Comparison of ENCODE assay signal across 20 mouse cellular contexts in the genomic region with DNA sequence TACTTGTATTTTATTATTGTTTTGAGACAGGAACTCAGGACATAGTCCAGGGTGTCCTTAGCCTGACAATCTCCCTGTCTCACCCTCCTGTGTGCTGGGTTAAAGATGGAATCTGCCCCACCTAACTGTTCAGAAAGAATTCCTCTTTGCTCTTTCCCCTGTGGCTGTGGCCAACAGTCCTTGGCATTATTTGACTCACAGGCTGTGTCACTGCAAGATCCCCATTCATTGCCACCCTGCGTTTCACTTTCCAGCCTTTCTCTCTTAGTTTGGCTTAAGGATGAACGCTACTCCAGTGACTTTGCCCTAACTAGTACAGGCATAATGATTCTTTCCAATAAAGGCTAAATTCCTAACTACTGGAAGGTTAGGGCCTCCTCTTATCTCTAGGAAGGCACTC. TPM values are rescaled to one million over a fixed set of nuclear protein-coding genes. Genes with fewer than 3 reads are reported as not detected.
DNase-seq lines count a peak whose midpoint lies in the region; ATAC-seq and TF ChIP-seq lines count a peak whose summit lies in the region.
"Had no signal": no experiment of that assay in that cellular context is flagged by ENCODE, and none has a peak within 500 bp of the region (broad histone marks: within the 10 kb centered on the region; RNA-seq: fewer than 3 reads in every experiment).

No protein-coding gene starts in this region.

- no peak overlapping the region for H3K9ac ChIP-seq in hindbrain, embryonic 11.5 days (ENCODE audit: low read depth, low read length)
- H3K9ac ChIP-seq: embryonic facial prominence, embryonic 13.5 days; embryonic facial prominence, embryonic 15.5 days; forebrain, embryonic 13.5 days; forebrain, embryonic 15.5 days; forebrain, postnatal 0 days had no signal

- ATAC-seq in hindbrain, embryonic 11.5 days (ENCODE audit: low FRiP score), result no peak
- ATAC-seq: forebrain, embryonic 13.5 days; forebrain, embryonic 15.5 days; forebrain, postnatal 0 days had no signal

- WGBS in hindbrain, embryonic 11.5 days, result 91% methylated on average over 2 of the region's 2 CpGs

- H3K36me3 ChIP-seq in hindbrain, embryonic 11.5 days (ENCODE audit: control insufficient read depth, insufficient read depth, low read length), result no peaks in the 10 kb centered on the region
- H3K36me3 ChIP-seq: embryonic facial prominence, embryonic 13.5 days; embryonic facial prominence, embryonic 15.5 days; forebrain, embryonic 15.5 days had no signal

- peak; percentile 41 for DNase-seq in adrenal gland, adult 8-10 months
- DNase-seq in adrenal gland, postnatal 4 days (ENCODE audit: low spot score in 2 of 2), result no peak
- peak; percentile 37 to 58 for DNase-seq in adrenal gland, postnatal 36 days
- no peak for DNase-seq in adrenal gland, postnatal 25 days
- DNase-seq in 3T3-L1 (ENCODE audit: low read depth, low spot score), result peak; percentile 43
- no peak for DNase-seq in ovary, adult 18-20 months (ENCODE audit: low spot score)
- no peak for DNase-seq in hindbrain, embryonic 11.5 days (ENCODE audit: low spot score)
- DNase-seq: cerebellum, adult 11 months; cerebellum, adult 18-20 months; cerebellum, adult 8-10 months; cerebellum, adult 9-11 months; cerebellum, postnatal 14 days; cerebellum, postnatal 36 days; embryo, embryonic 11 days; forebrain, postnatal 0 days had no signal

- no peak for TF ChIP-seq CTCF in embryonic fibroblast, embryonic 13.5 days (IDR thresholded peaks at IDR 0.05; ENCODE audit: borderline replicate concordance, insufficient read depth, low read length)

- H3K4me2 ChIP-seq in hindbrain, embryonic 11.5 days (replicated peaks; ENCODE audit: low read depth, low read length), result no peak overlapping the region
- H3K4me2 ChIP-seq: embryonic facial prominence, embryonic 13.5 days; embryonic facial prominence, embryonic 15.5 days; forebrain, embryonic 13.5 days; forebrain, embryonic 15.5 days had no signal

- H3K27ac ChIP-seq in embryonic fibroblast, embryonic 13.5 days (ENCODE audit: insufficient read depth, low read length), result peak overlapping the region; percentile 81
- no peak overlapping the region for H3K27ac ChIP-seq in hindbrain, embryonic 11.5 days (ENCODE audit: low read depth, low read length)
- H3K27ac ChIP-seq: embryonic facial prominence, embryonic 13.5 days; embryonic facial prominence, embryonic 15.5 days; forebrain, embryonic 13.5 days; forebrain, embryonic 15.5 days had no signal

- H3K27me3 ChIP-seq in hindbrain, embryonic 11.5 days (ENCODE audit: control insufficient read depth, insufficient read depth, low read length), result no peaks in the 10 kb centered on the region
- H3K27me3 ChIP-seq: embryonic facial prominence, embryonic 13.5 days; embryonic facial prominence, embryonic 15.5 days; forebrain, embryonic 13.5 days; forebrain, embryonic 15.5 days had no signal

- H3K4me1 ChIP-seq in embryonic fibroblast, embryonic 13.5 days (ENCODE audit: control insufficient read depth, insufficient read depth, low read length), result peaks cover 2% of the 10 kb centered on the region
- H3K4me1 ChIP-seq in hindbrain, embryonic 11.5 days (replicated peaks; ENCODE audit: control insufficient read depth, insufficient read depth, low read length), result no peaks in the 10 kb centered on the region; the same call in 1 of the 2 replicates
- H3K4me1 ChIP-seq: embryonic facial prominence, embryonic 13.5 days; embryonic facial prominence, embryonic 15.5 days; forebrain, embryonic 15.5 days had no signal

- no peak for TF ChIP-seq POLR2A in embryonic fibroblast, embryonic 13.5 days (IDR thresholded peaks at IDR 0.05; ENCODE audit: low read depth, low read length)

- no peaks in the 10 kb centered on the region for H3K9me3 ChIP-seq in hindbrain, embryonic 11.5 days (ENCODE audit: control insufficient read depth, low read length)
- H3K9me3 ChIP-seq: embryonic facial prominence, embryonic 13.5 days; embryonic facial prominence, embryonic 15.5 days; forebrain, embryonic 13.5 days; forebrain, embryonic 15.5 days had no signal

- no peak overlapping the region for H3K4me3 ChIP-seq in embryonic fibroblast, embryonic 13.5 days (ENCODE audit: insufficient read depth, low read length)
- no peak overlapping the region for H3K4me3 ChIP-seq in hindbrain, embryonic 11.5 days (ENCODE audit: low read depth, low read length)
- H3K4me3 ChIP-seq: embryonic facial prominence, embryonic 13.5 days; embryonic facial prominence, embryonic 15.5 days; forebrain, embryonic 13.5 days; forebrain, embryonic 15.5 days had no signal

RNA-seq across cellular contexts. Expression of a gene that starts 4.3 kb away (rescaled TPM):
- 10 to 100 TPM; 43.3 to 60.0 (median 49.9) TPM for total RNA-seq in adrenal gland, adult 8-10 months (2022)
- 10 to 100 TPM; 53.8 to 61.9 TPM for total RNA-seq in adrenal gland, postnatal 4 days (2021)
- total RNA-seq in adrenal gland, postnatal 36 days (2021), result 10 to 100 TPM; 36.6 to 50.5 TPM
- total RNA-seq in adrenal gland, postnatal 25 days (2021), result 40.1 and 57.4 TPM in 2 replicates
- 75.6 and 83.8 TPM in 2 replicates for polyA plus RNA-seq in embryonic fibroblast, embryonic 13.5 days (2011; ENCODE audit: insufficient read length, low read depth, missing spikeins)
- 64.0 and 69.7 TPM in 2 replicates for polyA plus RNA-seq in hindbrain, embryonic 11.5 days (2014; fragmentation: Nextera tagmentation; extraction: Ambion mirVana)

Comparison
In these comparisons a context has a peak if more than half of its experiments do, and no peak if none do; other contexts are left out.
1. DNase-seq: peak in adrenal gland, adult 8-10 months (single experiment), adrenal gland, postnatal 36 days (2 of 2) and 3T3-L1 (single experiment); none in adrenal gland, postnatal 4 days (0 of 2), adrenal gland, postnatal 25 days (single experiment), ovary, adult 18-20 months (single experiment) and hindbrain, embryonic 11.5 days (single experiment).